Mouse (Mus musculus): ENCODE data around the gene Lrrk1. TPM values are rescaled to one million over a fixed set of nuclear protein-coding genes. Genes with fewer than 3 reads are reported as not detected.

Gene Lrrk1
- polyA plus RNA-seq, 1 experiment from 2014 or later: 16.7 TPM

DNA sequence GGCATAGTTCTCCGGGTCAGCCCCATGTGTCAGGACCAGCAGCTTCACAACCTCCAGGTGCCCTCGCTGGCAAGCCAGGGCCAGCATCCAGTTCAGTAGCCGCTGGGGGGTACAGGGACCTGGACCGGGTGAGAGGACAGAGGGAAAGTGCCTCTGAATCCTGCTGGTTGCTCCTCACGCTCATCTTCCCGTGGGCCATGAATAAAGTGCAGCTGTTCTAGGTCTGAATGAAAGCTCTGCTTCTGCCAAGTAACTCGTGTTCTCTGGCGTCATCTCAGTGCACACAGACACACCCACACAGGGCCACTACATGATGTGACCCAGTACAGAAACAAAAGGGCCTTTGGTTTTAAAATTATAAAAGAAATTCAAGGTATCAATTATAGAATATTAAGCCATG is 55.8 kb downstream of the Lrrk1 start:
- no peak overlapping the region for H3K9ac ChIP-seq (replicated peaks; ENCODE audit: low read length)
- H3K9me3 ChIP-seq (ENCODE audit: low read length): no peaks in the 10 kb centered on the region
- H3K36me3 ChIP-seq (ENCODE audit: insufficient read depth, low read length): peaks cover 21% of the 10 kb centered on the region; the same call in 1 of the 2 replicates
- no peak for ATAC-seq (ENCODE audit: low FRiP score, low TSS enrichment)
- H3K4me1 ChIP-seq (ENCODE audit: insufficient read depth, low read length): no peaks in the 10 kb centered on the region
- no peak overlapping the region for H3K4me2 ChIP-seq (replicated peaks; ENCODE audit: low read depth, low read length)
- no peak overlapping the region for H3K27ac ChIP-seq (ENCODE audit: low read length)
- no peak overlapping the region for H3K4me3 ChIP-seq (ENCODE audit: low read length)
- 89% methylated on average over 8 of the region's 8 CpGs for WGBS
- no peaks in the 10 kb centered on the region for H3K27me3 ChIP-seq (ENCODE audit: insufficient read depth, low read length)

DNA sequence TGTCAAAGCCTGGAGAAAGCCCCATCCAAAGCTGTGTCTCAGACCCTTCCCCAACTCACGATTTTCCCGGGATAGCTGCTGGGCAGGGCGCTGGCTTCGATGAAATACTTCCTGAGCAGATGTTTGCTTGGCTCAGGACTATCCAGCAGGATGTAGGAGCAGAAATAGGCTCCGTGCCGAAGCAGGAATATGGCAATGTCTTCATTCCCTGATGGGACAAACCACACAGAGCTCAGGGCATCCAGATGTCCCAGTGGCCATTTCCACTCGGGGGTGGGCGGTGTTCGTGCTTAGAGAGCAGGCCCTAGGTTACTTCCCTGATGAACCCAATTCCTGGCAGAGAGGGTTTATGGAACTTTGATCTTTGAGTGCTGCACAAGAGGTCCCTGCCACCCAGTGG is 57.5 kb downstream of the Lrrk1 start:
- ATAC-seq (ENCODE audit: low FRiP score, low TSS enrichment): no peak
- 80% methylated on average over 9 of the region's 9 CpGs for WGBS

DNA sequence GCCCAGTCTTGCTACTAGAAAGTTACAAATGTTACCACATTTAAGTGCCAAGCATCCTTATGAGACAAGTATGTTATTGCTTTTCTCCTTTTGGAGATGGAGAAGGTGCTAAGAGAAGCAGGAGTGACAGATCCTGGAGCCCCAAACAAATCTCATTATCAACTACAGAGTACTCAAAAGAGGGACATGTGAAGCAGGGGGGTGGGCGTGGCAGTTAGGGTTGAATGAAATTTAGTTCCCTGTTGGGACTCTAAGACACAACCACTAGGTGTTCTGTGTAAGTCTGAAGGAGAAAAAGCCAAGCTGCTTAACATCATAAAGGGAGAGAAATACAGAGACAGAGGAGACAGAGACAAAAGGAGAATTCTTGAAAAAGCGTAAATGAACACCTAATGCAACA is 60.6 kb downstream of the Lrrk1 start:
- no peaks in the 10 kb centered on the region for H3K9me3 ChIP-seq (ENCODE audit: low read length)
- no peak overlapping the region for H3K9ac ChIP-seq (replicated peaks; ENCODE audit: low read length)
- 94% methylated on average over 2 of the region's 2 CpGs for WGBS
- H3K27ac ChIP-seq (ENCODE audit: low read length): no peak overlapping the region
- H3K4me1 ChIP-seq (ENCODE audit: insufficient read depth, low read length): peaks cover 8% of the 10 kb centered on the region
- no peak for ATAC-seq (ENCODE audit: low FRiP score, low TSS enrichment)
- no peak overlapping the region for H3K4me2 ChIP-seq (replicated peaks; ENCODE audit: low read depth, low read length)
- H3K27me3 ChIP-seq (ENCODE audit: insufficient read depth, low read length): no peaks in the 10 kb centered on the region
- no peak overlapping the region for H3K4me3 ChIP-seq (ENCODE audit: low read length)
- H3K36me3 ChIP-seq (ENCODE audit: insufficient read depth, low read length): peaks cover 4% of the 10 kb centered on the region; the same call in 1 of the 2 replicates

More for the DNA sequence above, 57.5 kb downstream of the Lrrk1 start:
- peaks cover 23% of the 10 kb centered on the region; the same call in 1 of the 2 replicates for H3K36me3 ChIP-seq (ENCODE audit: insufficient read depth, low read length)
- H3K4me1 ChIP-seq (ENCODE audit: insufficient read depth, low read length): peaks cover 1% of the 10 kb centered on the region; the same call in 1 of the 2 replicates
- H3K4me3 ChIP-seq (ENCODE audit: low read length): no peak overlapping the region
- H3K27ac ChIP-seq (ENCODE audit: low read length): no peak overlapping the region
- no peak overlapping the region for H3K4me2 ChIP-seq (replicated peaks; ENCODE audit: low read depth, low read length)
- H3K27me3 ChIP-seq (ENCODE audit: insufficient read depth, low read length): no peaks in the 10 kb centered on the region
- no peaks in the 10 kb centered on the region for H3K9me3 ChIP-seq (ENCODE audit: low read length)
- H3K9ac ChIP-seq (replicated peaks; ENCODE audit: low read length): no peak overlapping the region

DNA sequence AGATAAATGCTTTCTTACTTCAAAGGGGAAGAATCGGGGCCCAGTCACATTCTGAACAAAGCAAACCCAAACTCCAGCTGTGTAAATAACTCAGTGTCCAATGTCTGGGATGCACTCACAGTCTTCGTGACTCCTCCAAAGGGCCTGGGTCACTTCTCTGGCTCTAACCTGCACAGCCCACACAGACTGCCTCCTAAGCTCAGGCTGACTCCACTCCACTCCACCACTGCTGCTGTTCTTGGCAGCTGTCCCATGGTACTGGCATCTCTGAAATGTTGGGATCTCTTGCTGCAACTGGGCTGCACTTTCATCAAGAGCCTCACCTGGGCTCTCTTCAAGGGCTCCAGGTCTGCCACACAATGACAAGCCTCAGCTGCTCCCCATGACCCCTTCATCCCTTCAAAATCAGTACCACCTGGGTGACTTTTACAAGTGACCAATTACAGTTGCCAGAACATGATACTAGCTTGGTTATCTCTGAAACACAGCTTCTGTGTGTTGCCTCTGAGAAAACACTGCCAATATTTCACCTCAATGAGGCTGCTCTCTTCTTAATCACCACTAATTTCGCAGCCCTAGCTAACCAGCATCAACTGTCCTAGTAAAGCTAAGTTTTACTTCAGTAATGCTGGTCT is 62.6 kb downstream of the Lrrk1 start:
- peak; percentile 92 for ATAC-seq (ENCODE audit: low FRiP score, low TSS enrichment)
- H3K27me3 ChIP-seq (ENCODE audit: insufficient read depth, low read length): no peaks in the 10 kb centered on the region
- peaks cover 3% of the 10 kb centered on the region; the same call in 1 of the 2 replicates for H3K36me3 ChIP-seq (ENCODE audit: insufficient read depth, low read length)
- no peak overlapping the region for H3K4me2 ChIP-seq (replicated peaks; ENCODE audit: low read depth, low read length)
- H3K9ac ChIP-seq (replicated peaks; ENCODE audit: low read length): no peak overlapping the region
- 33% methylated on average over 3 of the region's 3 CpGs for WGBS
- no peak overlapping the region for H3K4me3 ChIP-seq (ENCODE audit: low read length)
- peaks cover 16% of the 10 kb centered on the region for H3K4me1 ChIP-seq (ENCODE audit: insufficient read depth, low read length)
- no peaks in the 10 kb centered on the region for H3K9me3 ChIP-seq (ENCODE audit: low read length)
- H3K27ac ChIP-seq (ENCODE audit: low read length): no peak overlapping the region

DNA sequence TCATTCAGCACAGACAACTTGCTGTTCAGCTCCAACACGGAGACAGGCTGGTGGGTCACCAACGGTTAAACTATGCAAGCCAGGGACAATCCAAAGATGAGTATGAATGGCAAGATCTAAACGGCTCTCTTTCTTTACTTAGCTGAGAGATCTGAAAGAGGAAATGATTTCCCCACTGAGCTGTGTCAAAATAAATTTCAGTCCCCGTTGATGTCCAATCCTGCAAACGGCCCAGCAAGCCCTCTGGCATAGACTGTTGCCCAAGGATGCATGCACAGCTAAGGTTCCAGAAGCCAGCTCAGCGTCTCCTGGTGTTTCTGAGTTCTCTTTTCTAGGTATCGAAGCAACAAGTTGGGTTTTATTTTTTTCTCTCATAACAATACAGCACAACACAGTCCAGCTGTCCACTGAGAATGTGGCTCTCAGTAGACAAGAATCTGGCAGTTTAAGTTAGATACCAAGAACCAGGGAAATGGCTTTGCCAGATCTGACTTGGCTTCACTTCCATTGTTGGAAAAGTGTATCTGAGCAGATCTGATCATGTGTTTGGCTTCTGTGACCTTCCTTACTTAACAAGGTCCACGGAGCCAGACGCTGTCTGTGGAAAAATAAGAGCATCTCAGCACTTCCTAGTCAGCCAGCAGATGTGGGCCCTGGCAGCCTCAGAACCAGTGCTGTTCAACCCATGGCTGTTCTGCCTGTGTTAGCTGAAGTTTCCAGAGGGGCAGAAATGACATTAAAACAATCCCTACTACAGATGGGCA is 64.7 kb downstream of the Lrrk1 start:
- Histone ChIP-seq H3K9ac (replicated peaks; ENCODE audit: low read length) (no peak overlapping the region), H3K36me3 (ENCODE audit: insufficient read depth, low read length) (peaks cover 3% of the 10 kb centered on the region; the same call in 1 of the 2 replicates), H3K4me3 (ENCODE audit: low read length) (no peak overlapping the region), H3K4me1 (ENCODE audit: insufficient read depth, low read length) (peaks cover 16% of the 10 kb centered on the region), H3K4me2 (replicated peaks; ENCODE audit: low read depth, low read length) (no peak overlapping the region), H3K27me3 (ENCODE audit: insufficient read depth, low read length) (no peaks in the 10 kb centered on the region), H3K27ac (ENCODE audit: low read length) (peak overlapping the region; percentile 43; the same call in 1 of the 2 replicates), H3K9me3 (ENCODE audit: low read length) (no peaks in the 10 kb centered on the region)
- no peak for ATAC-seq (ENCODE audit: low FRiP score, low TSS enrichment)
- 63% methylated on average over 9 of the region's 9 CpGs for WGBS

DNA sequence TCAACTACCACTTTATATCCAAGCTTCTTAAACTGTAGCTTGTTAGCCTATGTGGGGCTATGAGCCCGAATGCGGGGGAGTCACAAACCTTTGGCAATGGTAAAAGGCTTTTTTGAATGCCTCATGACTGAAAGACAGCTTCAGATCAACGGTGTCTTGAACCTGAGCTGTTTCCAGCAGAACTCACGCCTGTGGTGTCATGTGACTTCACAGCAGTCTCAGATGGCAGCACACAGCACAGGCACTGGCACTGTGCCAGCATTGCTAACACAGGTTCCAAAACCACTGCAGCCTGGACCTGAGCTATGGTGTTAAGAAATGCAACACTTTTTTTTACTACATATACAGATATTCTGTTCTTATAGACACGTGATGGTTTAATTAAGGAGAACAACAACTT is 67.2 kb downstream of the Lrrk1 start:
- H3K27ac ChIP-seq (ENCODE audit: low read length): no peak overlapping the region
- H3K27me3 ChIP-seq (ENCODE audit: insufficient read depth, low read length): no peaks in the 10 kb centered on the region
- H3K36me3 ChIP-seq (ENCODE audit: insufficient read depth, low read length): peaks cover 5% of the 10 kb centered on the region
- no peak overlapping the region for H3K4me2 ChIP-seq (replicated peaks; ENCODE audit: low read depth, low read length)
- WGBS: 39% methylated on average over 5 of the region's 5 CpGs
- H3K4me3 ChIP-seq (ENCODE audit: low read length): no peak overlapping the region
- H3K4me1 ChIP-seq (ENCODE audit: insufficient read depth, low read length): peaks cover 16% of the 10 kb centered on the region
- H3K9ac ChIP-seq (replicated peaks; ENCODE audit: low read length): no peak overlapping the region
- H3K9me3 ChIP-seq (ENCODE audit: low read length): peaks cover 4% of the 10 kb centered on the region; the same call in 1 of the 2 replicates
- ATAC-seq (ENCODE audit: low FRiP score, low TSS enrichment): peak; percentile 67; the same call in 1 of the 2 replicates

DNA sequence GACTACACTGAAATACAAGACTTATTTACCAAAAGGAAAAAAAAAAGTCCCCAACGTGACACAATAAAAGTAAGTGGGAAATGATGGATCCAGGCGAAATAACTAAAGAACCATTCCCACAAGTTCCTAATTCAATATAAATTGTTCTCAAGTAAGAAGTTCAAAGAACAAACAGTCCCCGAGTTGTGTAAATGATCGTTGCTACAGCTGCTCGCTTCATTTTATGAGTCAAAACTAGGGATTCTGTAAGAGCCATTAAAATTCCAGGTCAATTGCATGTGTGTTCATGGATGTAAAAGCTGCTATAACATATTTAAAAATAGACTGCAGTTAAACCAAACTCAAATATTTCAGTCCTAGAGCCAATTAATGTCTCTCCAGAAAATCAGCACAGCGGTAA is 70.0 kb downstream of the Lrrk1 start:
- ATAC-seq (ENCODE audit: low FRiP score, low TSS enrichment): no peak
- Histone ChIP-seq H3K4me1 (ENCODE audit: insufficient read depth, low read length) (peaks cover 8% of the 10 kb centered on the region; the same call in 1 of the 2 replicates), H3K27me3 (ENCODE audit: insufficient read depth, low read length) (no peaks in the 10 kb centered on the region), H3K36me3 (ENCODE audit: insufficient read depth, low read length) (peaks cover 7% of the 10 kb centered on the region), H3K9me3 (ENCODE audit: low read length) (peaks cover 8% of the 10 kb centered on the region), H3K4me3 (ENCODE audit: low read length) (no peak overlapping the region), H3K27ac (ENCODE audit: low read length) (no peak overlapping the region), H3K4me2 (replicated peaks; ENCODE audit: low read depth, low read length) (no peak overlapping the region), H3K9ac (replicated peaks; ENCODE audit: low read length) (no peak overlapping the region)
- WGBS: 76% methylated on average over 6 of the region's 6 CpGs

DNA sequence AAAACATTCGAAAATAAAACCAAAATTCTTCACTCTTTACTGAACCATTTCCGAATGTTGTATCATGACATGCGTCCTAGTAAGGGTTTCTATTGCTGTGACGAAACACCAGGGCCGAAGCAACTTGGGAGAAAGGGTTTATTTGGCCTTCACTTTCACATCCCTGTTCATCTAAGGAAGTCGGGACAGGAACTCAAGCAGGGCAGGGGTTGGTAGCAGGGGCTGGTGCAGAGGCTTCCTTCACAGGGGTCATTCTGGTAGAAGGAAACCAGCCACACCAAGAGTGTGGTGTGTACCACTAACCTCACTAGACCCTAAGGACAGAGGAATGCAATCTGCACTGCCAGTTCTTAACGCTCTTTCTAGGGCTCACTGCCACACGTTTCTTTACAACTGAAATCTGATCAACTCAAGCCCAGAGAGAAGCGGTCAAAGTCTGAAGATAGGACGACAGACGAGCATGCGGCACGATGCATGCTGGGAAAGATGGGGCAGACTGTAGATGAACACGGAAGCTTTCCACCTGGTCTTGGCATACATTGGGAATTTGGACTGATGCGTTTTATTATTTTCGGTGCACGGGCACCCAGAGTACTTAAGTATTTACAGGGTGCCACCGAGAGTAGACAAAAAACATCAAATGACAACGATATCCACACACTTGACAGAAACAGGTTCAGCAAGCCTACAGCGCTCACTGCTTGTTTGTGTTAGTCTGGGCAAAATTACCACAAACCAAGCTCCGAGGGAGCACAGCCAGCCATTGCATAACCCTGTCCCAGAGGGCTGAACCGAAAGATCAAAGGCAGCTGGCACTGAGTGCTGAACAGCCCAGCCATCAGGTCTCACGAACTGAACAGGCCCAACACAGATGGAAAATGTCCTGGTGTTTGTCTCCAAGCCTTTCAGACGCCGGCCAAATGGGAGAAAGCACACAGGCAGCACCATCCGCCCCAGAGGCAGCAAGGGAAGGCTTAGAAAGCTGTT is 77.2 kb downstream of the Lrrk1 start:
- 0 out of 2 replicates have a peak overlapping the region, but pooled peaks have one; percentile 9 for H3K27ac ChIP-seq (ENCODE audit: low read length)
- no peak; the same call in 1 of the 2 replicates for ATAC-seq (ENCODE audit: low FRiP score, low TSS enrichment)
- no peaks in the 10 kb centered on the region for H3K4me1 ChIP-seq (ENCODE audit: insufficient read depth, low read length)
- peaks cover 3% of the 10 kb centered on the region for H3K9me3 ChIP-seq (ENCODE audit: low read length)
- H3K9ac ChIP-seq (replicated peaks; ENCODE audit: low read length): 0 out of 2 replicates have a peak overlapping the region, but pooled peaks have one; percentile 2
- H3K36me3 ChIP-seq (ENCODE audit: insufficient read depth, low read length): peaks cover 8% of the 10 kb centered on the region
- WGBS: 66% methylated on average over 26 of the region's 26 CpGs
- no peak overlapping the region for H3K4me2 ChIP-seq (replicated peaks; ENCODE audit: low read depth, low read length)
- no peaks in the 10 kb centered on the region for H3K27me3 ChIP-seq (ENCODE audit: insufficient read depth, low read length)
- no peak overlapping the region for H3K4me3 ChIP-seq (ENCODE audit: low read length)

DNA sequence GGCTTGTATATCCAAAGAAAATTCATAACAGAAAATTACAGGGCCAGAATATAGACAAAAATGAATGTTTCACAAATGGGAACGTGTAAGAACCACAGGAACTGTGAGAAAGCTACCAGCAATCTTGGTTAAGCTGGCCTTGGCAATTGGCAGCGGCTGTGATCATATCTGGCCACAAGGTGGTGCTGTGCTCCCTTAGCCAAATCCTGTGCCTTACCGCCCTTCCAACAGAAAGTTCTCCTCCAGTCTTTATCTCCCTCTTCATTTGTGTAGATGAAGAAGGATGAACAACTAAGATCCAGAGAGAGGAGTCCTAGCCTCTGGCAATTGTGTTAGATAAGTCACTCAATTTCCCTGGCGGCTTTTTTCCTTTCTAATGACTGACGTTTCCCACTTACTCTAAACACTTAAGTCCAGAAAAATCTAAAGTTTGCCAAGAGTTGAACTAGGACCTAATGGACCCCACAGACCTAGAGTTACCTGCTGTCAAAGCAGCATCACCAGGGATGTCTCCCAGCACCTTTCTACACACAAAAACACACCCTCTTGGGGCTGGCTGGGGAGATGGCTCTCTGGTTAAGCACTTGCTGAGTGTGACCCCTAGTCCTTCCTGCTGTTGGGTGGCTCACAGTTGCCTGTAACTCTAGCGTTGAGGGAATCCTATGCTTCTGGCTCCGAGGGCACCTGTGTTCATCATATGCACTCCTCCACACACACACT is 78.0 kb downstream of the Lrrk1 start:
- H3K27ac ChIP-seq (ENCODE audit: low read length): no peak overlapping the region

More for the DNA sequence above, 78.0 kb downstream of the Lrrk1 start:
- Histone ChIP-seq H3K4me1 (ENCODE audit: insufficient read depth, low read length) (no peaks in the 10 kb centered on the region), H3K9me3 (ENCODE audit: low read length) (no peaks in the 10 kb centered on the region), H3K27me3 (ENCODE audit: insufficient read depth, low read length) (no peaks in the 10 kb centered on the region), H3K4me3 (ENCODE audit: low read length) (no peak overlapping the region), H3K4me2 (replicated peaks; ENCODE audit: low read depth, low read length) (no peak overlapping the region), H3K9ac (replicated peaks; ENCODE audit: low read length) (no peak overlapping the region), H3K36me3 (ENCODE audit: insufficient read depth, low read length) (peaks cover 11% of the 10 kb centered on the region; the same call in 1 of the 2 replicates)
- 41% methylated on average over 7 of the region's 7 CpGs for WGBS
- ATAC-seq (ENCODE audit: low FRiP score, low TSS enrichment): peak; percentile 31; the same call in 1 of the 2 replicates
